Mouse (Mus musculus) CD4-positive, CD25-positive, alpha-beta regulatory T cell (primary cell): ENCODE results near the gene Zbtb11. TPM values are rescaled to one million over a fixed set of nuclear protein-coding genes. Genes with fewer than 3 reads are reported as not detected.

Experiments
- polyA plus RNA-seq: library from polyadenylated mRNA; unstranded; fragments of 100-300 nt; shearing (Covaris generic); gene quantifications from one replicate; pipeline ENCODE4 v1.2.1, GENCODE M21; 2017

Zbtb11 gene
- polyA plus RNA-seq, result 36.3 TPM

DNA sequence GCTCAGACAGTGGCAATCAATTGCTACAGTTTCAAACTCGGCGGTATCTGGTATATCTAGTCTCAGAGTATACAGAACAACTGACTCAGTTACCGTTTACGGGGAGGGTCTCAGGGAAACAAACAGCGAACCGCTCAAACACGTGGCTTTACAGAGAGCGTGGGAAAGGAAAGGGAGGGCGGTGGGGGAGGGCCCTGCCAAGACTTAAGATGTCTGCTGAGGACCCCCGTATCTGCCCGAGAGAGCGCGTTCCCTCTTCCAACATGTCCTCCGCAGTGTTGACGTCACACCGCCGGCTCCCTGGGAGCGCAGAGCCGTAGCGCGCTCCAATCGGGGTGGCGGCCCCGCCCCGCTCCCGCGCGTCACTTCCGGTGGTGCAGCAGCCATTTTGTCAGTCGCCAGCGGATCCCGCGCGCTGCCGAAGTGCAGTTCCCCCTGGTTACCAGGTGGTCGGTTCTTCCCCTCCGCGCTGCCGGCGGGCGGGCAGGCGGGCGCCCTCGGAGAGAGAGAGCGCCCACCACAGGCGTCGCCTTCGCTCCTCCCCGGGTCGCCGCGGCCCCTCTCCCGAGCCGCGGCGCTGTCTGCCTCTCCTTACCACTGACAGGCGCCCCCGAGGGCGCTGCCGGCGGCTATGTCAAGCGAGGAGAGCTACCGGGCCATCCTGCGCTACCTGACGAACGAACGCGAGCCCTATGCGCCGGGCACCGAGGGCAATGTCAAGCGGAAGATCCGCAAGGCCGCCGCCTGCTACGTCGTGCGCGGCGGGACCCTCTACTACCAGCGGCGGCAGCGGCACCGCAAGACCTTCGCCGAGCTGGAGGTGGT is at the start of gene Zbtb11:
Zbtb11 (plus strand) TSS at position 453 of the 825 bp plus-strand sequence.

DNA sequence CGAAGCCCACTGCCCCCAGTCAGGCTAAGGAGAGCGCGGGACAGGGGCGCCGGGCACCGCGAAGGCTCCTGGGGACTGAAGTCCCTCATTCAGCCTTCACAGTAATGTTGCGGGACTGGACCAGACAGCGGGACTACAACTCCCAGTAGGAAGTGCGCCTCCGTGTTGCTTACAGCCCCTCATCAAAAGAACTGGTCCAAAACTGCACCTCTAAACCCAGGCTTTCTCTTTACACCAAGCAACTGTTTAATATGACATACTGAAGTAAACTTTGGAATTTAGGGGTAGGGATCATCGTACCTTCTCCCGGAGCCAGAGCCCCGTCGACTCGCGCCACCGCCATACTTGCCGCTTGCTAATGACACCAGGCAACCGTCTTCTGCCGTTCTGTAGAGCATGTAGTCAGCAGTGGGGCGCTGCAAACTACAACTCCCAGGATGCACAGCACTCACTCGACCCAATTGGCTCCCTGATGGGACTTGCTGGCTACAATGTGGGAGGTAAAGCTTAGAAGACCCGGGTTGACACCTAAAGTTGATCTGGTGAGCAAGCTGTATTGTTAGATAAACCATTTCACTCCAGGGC is 39.1 kb upstream of the Zbtb11 start, which contains the start of gene Cep97:
Cep97 (minus strand) TSS at position 403 of the 585 bp plus-strand sequence.

DNA sequence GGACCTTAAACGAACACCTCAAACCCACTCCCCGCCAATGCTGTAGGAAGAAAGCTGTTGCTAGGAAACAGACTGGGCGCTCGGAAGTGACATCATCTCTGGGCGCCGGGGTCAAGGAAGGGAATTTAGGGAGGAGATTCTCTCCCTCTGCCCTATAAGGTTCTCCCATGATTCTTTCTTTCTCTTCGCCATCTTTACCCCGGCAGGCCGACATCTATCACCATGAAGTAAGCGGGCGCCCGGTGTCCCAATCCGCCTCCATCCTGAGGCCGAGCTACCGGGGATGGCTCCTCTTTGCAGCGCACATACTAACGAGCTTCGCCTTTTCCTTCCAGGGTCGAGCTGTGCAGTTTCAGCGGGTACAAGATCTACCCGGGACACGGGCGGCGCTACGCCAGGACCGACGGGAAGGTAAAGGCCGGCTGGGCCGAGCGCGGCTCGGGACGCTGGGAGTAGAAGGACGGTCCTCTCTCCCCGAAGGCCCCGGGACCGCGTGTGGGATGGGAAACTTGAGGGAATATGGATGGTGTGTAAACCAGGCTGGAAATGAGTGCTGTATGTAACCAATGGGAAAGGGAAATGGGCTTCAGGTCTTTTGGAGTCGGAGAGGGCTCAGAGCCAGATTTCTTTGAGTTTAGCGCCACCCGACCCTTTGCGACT is 7.3 kb upstream of the Zbtb11 start, which contains the start of gene Rpl24:
Rpl24 (plus strand) TSS at position 64 of the 660 bp plus-strand sequence.

DNA sequence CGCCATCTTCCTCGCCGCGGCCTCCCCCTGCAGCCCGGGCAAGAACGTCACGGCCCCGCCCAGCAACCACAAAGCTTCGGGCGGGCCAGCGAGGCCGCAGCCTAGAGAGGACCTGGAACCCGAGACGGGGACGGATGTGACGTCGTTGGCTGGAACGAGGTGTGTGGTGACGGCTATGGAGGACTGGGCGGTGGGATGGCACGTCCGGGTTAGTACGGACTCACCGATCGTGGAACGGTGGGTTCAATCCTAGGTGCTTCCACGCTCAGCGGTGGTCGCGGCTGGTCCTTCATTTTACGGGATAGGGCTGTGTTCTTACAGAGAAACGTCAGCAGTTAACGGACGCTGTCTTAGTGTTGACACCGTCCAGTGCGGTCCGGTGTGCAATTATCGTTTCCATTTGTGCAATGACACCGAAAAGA is 56.0 kb downstream of the Zbtb11 start, which contains the start of gene Pcnp:
Pcnp (minus strand) TSS at position 79 of the 422 bp plus-strand sequence.

DNA sequence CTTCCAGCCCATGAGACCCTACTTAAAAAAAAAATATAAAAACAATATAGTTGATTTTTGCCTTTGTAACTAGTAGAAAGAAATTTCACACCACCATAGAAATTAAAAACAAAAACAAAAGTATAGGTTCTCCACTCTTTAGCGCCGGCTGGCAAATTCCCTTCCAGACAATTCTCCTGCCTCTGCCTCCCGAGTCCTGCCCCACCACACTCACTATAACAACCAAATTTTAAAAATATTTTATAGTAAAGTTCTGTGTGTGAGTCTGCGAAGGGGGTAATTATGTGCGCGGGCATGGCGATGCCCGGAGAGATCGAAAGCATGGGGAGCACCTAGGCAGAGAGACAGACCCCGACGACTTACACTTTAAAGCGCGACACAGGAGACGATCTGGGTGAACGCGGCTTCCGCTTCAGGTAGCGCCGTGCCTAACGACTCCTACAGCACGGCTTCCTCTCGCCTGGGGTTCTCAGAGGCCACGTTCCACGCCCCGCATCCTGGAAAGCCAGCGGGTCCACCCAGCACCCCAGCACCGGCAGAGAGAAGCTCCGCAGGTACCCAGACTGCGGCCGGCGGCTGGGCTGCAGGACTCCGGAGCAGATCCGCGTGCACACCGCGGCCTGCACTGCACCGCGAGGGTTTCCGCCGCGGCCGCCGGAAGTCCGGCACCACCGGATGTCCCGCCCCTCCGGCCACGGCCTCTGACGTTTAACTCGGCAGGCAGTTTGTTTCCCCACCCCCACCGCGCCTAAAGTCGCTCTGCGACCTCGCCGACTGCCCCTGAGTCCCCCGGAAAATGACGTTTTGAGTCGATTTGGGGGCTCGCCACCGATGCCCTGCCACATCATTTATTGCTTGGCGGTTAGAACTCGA is 63.7 kb downstream of the Zbtb11 start, which contains the start of gene Trmt10c:
Trmt10c (minus strand) TSS at position 682 of the 873 bp plus-strand sequence.

DNA sequence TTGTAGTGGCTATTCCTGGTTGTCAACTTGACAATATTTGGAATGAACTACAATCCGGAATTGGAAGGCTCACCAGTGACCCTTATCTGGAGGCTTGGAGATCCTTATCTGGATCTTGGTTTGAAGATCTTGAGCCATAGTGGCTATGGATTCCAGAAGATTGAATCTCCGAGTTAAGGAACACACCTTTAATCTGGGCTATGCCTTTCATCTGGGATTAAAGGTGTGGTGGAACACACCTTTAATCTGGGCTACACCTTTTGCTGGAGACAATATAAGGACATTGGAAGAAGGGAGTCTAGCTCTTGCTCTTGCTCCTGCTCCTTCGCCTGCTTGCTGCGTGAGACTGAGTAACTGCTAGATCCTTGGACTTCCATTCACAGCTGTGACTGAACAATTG is 74.4 kb downstream of the Zbtb11 start, which contains the start of gene Senp7:
Senp7 (plus strand) TSS at position 301 of the 400 bp plus-strand sequence.

Other genes starting within 250 kb of the Zbtb11 start
- 81.6 TPM for gene Nfkbiz, start 135.0 kb upstream of the Zbtb11 start, polyA plus RNA-seq
- 31.1 TPM for gene Nxpe3, start 78.6 kb upstream of the Zbtb11 start, polyA plus RNA-seq
- 35.4 TPM for gene Cep97, start 39.0 kb upstream of the Zbtb11 start, polyA plus RNA-seq
- 617 TPM for gene Rpl24, start 7.6 kb upstream of the Zbtb11 start, polyA plus RNA-seq
- 109 TPM for gene Pcnp, start 55.9 kb downstream of the Zbtb11 start, polyA plus RNA-seq
- gene Trmt10c, start 63.9 kb downstream of the Zbtb11 start, polyA plus RNA-seq, result 34.3 TPM
- 56.5 TPM for gene Senp7, start 74.5 kb downstream of the Zbtb11 start, polyA plus RNA-seq
- 0.25 TPM for gene Impg2, start 230.4 kb downstream of the Zbtb11 start, polyA plus RNA-seq